Mouse (Mus musculus) adrenal gland, postnatal 10 days (tissue): ENCODE data around the gene Ano2. TPM values are rescaled to one million over a fixed set of nuclear protein-coding genes. Genes with fewer than 3 reads are reported as not detected.

Experiments
- DNase-seq: peaks from one replicate; pipeline ENCODE4 v3.0.0; 2021; ENCODE audit warnings: mixed read lengths
- total RNA-seq, 2 experiments: library from RNA; stranded (reverse); gene quantifications; 2 replicates each; pipeline ENCODE4 v1.2.3; 2021

Gene Ano2
- total RNA-seq, 2 experiments from 2014 or later, result 0.36 to 0.54 TPM

- DNase-seq, result no peak
Observed at GRCm38 (mm10) chr6:125743203-125744100, 53.2 kb downstream of the Ano2 start.

GRCm38 (mm10) chr6:125747322-125747930 is 57.2 kb downstream of the Ano2 start:
- DNase-seq, result no peak

- DNase-seq, result no peak
Observed at GRCm38 (mm10) chr6:125748646-125749045, 58.4 kb downstream of the Ano2 start.

GRCm38 (mm10) chr6:125762851-125763519 is 72.8 kb downstream of the Ano2 start:
- DNase-seq, result no peak

GRCm38 (mm10) chr6:125773256-125773655 is 83.0 kb downstream of the Ano2 start:
- DNase-seq, result no peak

- DNase-seq, result no peak
Observed at GRCm38 (mm10) chr6:125776291-125776690, 86.1 kb downstream of the Ano2 start.

- DNase-seq, result no peak
Observed at GRCm38 (mm10) chr6:125802954-125803353, 112.7 kb downstream of the Ano2 start.

- no peak for DNase-seq
Observed at GRCm38 (mm10) chr6:125803364-125804011, 113.3 kb downstream of the Ano2 start.

GRCm38 (mm10) chr6:125808996-125809649 is 118.9 kb downstream of the Ano2 start:
- DNase-seq, result no peak

GRCm38 (mm10) chr6:125811395-125811794 is 121.2 kb downstream of the Ano2 start:
- no peak for DNase-seq

- no peak for DNase-seq
Observed at GRCm38 (mm10) chr6:125838121-125838520, 147.9 kb downstream of the Ano2 start.

- DNase-seq, result no peak
Observed at GRCm38 (mm10) chr6:125841284-125841683, 151.1 kb downstream of the Ano2 start.

GRCm38 (mm10) chr6:125851196-125851595 is 161.0 kb downstream of the Ano2 start:
- no peak for DNase-seq

- no peak for DNase-seq
Observed at GRCm38 (mm10) chr6:125858294-125858693, 168.1 kb downstream of the Ano2 start.

- DNase-seq, result peak; percentile 37
Observed at GRCm38 (mm10) chr6:125868516-125868915, 178.3 kb downstream of the Ano2 start.

- no peak for DNase-seq
Observed at GRCm38 (mm10) chr6:125871482-125871881, 181.3 kb downstream of the Ano2 start.

- no peak for DNase-seq
Observed at GRCm38 (mm10) chr6:125874742-125875141, 184.5 kb downstream of the Ano2 start.

- no peak for DNase-seq
Observed at GRCm38 (mm10) chr6:125876884-125877283, 186.7 kb downstream of the Ano2 start.

- DNase-seq, result no peak
Observed at GRCm38 (mm10) chr6:125878671-125879070, 188.5 kb downstream of the Ano2 start.

GRCm38 (mm10) chr6:125879306-125879705 is 189.1 kb downstream of the Ano2 start:
- no peak for DNase-seq

- DNase-seq, result no peak
Observed at GRCm38 (mm10) chr6:125888596-125888995, 198.4 kb downstream of the Ano2 start.

- DNase-seq, result no peak
Observed at GRCm38 (mm10) chr6:125894340-125894739, 204.1 kb downstream of the Ano2 start.
